Mouse (Mus musculus) limb, embryonic 14.5 days (tissue): ENCODE measurements around the gene Golga4. TPM values are rescaled to one million over a fixed set of nuclear protein-coding genes. Genes with fewer than 3 reads are reported as not detected.

Experiments used
- ATAC-seq: fragments of 200-750 bp; cut with Nextera tagmentation; 2 replicates; pipeline ENCODE4 v1.8.0; 2017; ENCODE audit warnings: low read depth, moderate number of reproducible peaks, moderate TSS enrichment; ENCODE audit not compliant: low FRiP score
- DNase-seq: peaks from one replicate; pipeline ENCODE4 v3.0.0-alpha.2; 2015; ENCODE audit warnings: low spot score
- H3K27ac ChIP-seq: fragments of 300-500 bp; sonication (generic); replicated peaks from 2 replicates; pipeline ENCODE4 v1.5.1; 2014; ENCODE audit warnings: low read depth, mild to moderate bottlenecking, low read length, moderate library complexity, mixed read lengths
- H3K27me3 ChIP-seq: fragments of 300-500 bp; sonication (generic); 2 replicates; pipeline ENCODE4 v1.6.1; 2014; ENCODE audit warnings: low read length, mixed read lengths; ENCODE audit not compliant: control insufficient read depth, insufficient read depth
- H3K36me3 ChIP-seq: fragments of 300-500 bp; sonication (generic); 2 replicates; pipeline ENCODE4 v1.6.1; 2014; ENCODE audit warnings: mild to moderate bottlenecking, low read length, moderate library complexity, mixed read lengths; ENCODE audit not compliant: control insufficient read depth, insufficient read depth
- H3K4me1 ChIP-seq: fragments of 300-500 bp; sonication (generic); 2 replicates; pipeline ENCODE4 v1.6.1; 2014; ENCODE audit warnings: antibody characterized with exemption, low read length, mixed read lengths; ENCODE audit not compliant: control insufficient read depth, insufficient read depth
- H3K4me2 ChIP-seq: fragments of 300-500 bp; sonication (generic); replicated peaks from 2 replicates; pipeline ENCODE4 v1.6.1; 2014; ENCODE audit warnings: low read depth, mild to moderate bottlenecking, low read length, moderate library complexity; ENCODE audit not compliant: severe bottlenecking
- H3K4me3 ChIP-seq: fragments of 300-500 bp; sonication (generic); replicated peaks from 2 replicates; pipeline ENCODE4 v1.5.1; 2014; ENCODE audit warnings: low read length
- H3K9ac ChIP-seq: fragments of 300-500 bp; sonication (generic); 2 replicates; pipeline ENCODE4 v1.6.1; 2014; ENCODE audit warnings: mild to moderate bottlenecking, low read depth, low read length, moderate library complexity; ENCODE audit not compliant: severe bottlenecking
- H3K9me3 ChIP-seq: fragments of 300-500 bp; sonication (generic); 2 replicates; pipeline ENCODE4 v1.6.1; 2016; ENCODE audit warnings: low read length; ENCODE audit not compliant: control insufficient read depth
- POLR2A ChIP-seq: fragments of 200-500 bp; IDR thresholded peaks from 2 replicates; pipeline ENCODE4 v1.8.0; 2012; ENCODE audit warnings: inconsistent platforms, mild to moderate bottlenecking, moderate library complexity, borderline replicate concordance; ENCODE audit not compliant: insufficient read depth, insufficient read length; ENCODE audit errors: extremely low read depth
- WGBS: fragments of 180-500 bp; shearing (Covaris S2); extraction: QIAGEN DNeasy Blood & Tissue Kit; methylation state at CpG from one replicate; pipeline ENCODE4 v1.1.7; 2014; 5-methylcytosine and 5-hydroxymethylcytosine counted together
- polyA plus RNA-seq, 2 experiments: library from polyadenylated mRNA; depleted of rRNA in 1 of 2; stranded (reverse) in 1 of 2; unstranded in 1 of 2; fragments of >200 nt; fragmentation: Nextera tagmentation in 1 of 2; extraction: Ambion mirVana in 1 of 2; gene quantifications; 2 replicates each; pipeline versions ENCODE4 v1.2.1 to v1.2.3; 2012 to 2014

The Golga4 gene
- polyA plus RNA-seq, 2 experiments = 47.2 to 54.5 TPM

DNA sequence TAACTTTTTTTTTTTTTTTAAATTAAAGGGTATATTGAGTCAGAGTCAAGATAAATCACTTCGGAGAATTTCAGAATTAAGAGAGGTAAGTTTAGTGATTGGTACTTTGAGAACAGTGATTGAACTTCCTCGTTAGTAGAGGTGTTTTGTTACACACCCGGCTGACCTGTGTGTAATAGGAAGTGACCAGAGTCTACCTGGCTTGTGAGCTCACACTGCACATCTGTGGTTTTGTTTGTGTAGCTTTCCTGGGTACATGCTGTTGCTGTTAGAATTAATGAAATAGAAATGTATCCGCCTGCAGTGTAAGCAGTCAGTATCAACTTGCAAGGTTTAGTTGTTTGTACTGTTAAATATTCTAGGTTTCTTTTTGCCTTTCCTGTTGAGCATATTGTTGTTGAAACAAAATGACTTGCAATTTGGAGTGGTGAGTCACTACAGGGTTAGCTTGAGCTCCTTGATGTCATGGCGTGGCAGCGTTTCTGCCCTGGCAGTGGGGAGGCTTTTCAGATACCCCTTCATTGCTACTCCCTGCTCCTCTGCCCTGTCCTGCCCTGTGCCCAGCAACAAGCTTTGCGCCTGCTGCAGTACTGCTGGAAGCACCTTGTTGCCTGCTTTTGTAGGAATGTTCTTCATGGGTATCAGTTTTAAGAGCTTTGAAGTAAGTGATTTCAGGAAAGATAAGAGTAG, 26.6 kb downstream of the Golga4 start:
- H3K27me3 ChIP-seq = no peaks in the 10 kb centered on the region
- no peaks in the 10 kb centered on the region for H3K9me3 ChIP-seq
- 86% methylated on average over 7 of the region's 7 CpGs for WGBS
- no peak overlapping the region for H3K27ac ChIP-seq
- H3K4me2 ChIP-seq = no peak overlapping the region
- H3K4me3 ChIP-seq = no peak overlapping the region
- DNase-seq = no peak
- no peak for ATAC-seq
- no peak overlapping the region for H3K9ac ChIP-seq
- no peak for TF ChIP-seq POLR2A
- peaks cover 88% of the 10 kb centered on the region for H3K36me3 ChIP-seq
- H3K4me1 ChIP-seq = no peaks in the 10 kb centered on the region

DNA sequence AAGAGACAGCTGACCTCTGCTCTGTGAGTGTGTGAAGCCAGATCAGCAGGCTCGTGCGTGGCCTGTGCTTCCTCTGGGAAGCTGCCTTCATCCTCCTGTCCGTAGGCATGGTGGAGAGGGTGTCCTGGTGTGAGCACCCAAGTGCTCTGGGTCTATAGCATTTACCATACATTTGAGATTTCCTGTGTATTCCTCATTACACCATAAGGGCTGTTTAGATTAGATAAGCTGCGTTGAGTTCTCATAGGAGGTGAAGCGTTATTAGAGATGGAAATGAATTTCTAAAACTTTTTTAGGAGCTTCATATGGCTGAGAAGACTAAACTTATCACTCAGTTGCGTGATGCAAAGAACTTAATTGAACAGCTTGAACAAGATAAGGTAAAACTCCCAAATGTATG, 30.9 kb downstream of the Golga4 start:
- H3K27ac ChIP-seq = no peak overlapping the region
- H3K9ac ChIP-seq = no peak overlapping the region
- 94% methylated on average over 6 of the region's 6 CpGs for WGBS
- no peaks in the 10 kb centered on the region for H3K9me3 ChIP-seq
- H3K36me3 ChIP-seq = peaks cover 90% of the 10 kb centered on the region
- no peak for ATAC-seq
- no peak overlapping the region for H3K4me3 ChIP-seq
- no peak for TF ChIP-seq POLR2A
- no peaks in the 10 kb centered on the region for H3K27me3 ChIP-seq
- no peak overlapping the region for H3K4me2 ChIP-seq
- DNase-seq = no peak
- H3K4me1 ChIP-seq = no peaks in the 10 kb centered on the region

DNA sequence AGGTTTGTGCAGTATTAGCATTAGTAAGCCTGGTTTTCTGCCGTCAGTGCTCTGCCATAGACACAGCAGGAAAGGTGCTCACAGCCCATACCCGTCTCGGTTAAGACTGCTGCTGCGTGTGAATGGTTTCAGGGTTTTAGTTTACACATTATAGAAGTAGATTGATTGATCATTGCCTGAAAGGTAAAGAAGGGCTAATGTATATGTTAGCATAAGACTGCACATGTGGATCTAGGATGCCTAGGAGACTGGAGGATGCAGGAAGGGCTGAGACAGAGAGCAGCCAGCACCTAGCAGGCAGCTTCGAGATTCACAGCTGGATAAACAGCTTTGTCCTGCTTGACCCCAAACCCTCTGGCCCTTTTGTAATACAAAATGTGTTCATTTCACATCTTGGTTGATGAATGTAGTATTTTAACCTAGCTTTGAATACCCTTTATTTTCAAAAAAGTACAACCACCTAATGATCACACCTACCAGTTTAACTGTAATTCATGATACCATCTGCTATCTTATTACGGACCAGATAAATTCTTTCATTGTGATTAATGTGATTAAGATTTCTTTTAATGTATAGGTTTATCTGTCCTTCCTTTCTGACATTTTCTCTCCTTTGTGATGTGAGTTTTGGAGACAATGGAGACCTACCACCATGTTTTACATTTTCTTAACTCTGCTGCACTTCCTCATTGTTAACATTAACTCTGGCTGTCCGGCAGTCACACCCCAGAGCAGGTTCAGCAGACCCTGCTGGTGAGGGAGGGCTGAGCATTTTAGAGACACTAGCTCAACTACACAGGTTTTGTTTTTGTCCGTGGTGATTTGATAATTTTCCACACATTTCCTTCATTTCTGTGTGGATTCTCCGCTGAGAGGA, 31.6 kb downstream of the Golga4 start:
- H3K4me2 ChIP-seq = no peak overlapping the region
- peaks cover 90% of the 10 kb centered on the region for H3K36me3 ChIP-seq
- no peaks in the 10 kb centered on the region for H3K4me1 ChIP-seq
- H3K9me3 ChIP-seq = no peaks in the 10 kb centered on the region
- H3K27me3 ChIP-seq = no peaks in the 10 kb centered on the region
- no peak overlapping the region for H3K4me3 ChIP-seq
- TF ChIP-seq POLR2A = no peak
- no peak overlapping the region for H3K27ac ChIP-seq
- no peak overlapping the region for H3K9ac ChIP-seq
- no peak for ATAC-seq
- 88% methylated on average over 9 of the region's 9 CpGs for WGBS
- DNase-seq = no peak

DNA sequence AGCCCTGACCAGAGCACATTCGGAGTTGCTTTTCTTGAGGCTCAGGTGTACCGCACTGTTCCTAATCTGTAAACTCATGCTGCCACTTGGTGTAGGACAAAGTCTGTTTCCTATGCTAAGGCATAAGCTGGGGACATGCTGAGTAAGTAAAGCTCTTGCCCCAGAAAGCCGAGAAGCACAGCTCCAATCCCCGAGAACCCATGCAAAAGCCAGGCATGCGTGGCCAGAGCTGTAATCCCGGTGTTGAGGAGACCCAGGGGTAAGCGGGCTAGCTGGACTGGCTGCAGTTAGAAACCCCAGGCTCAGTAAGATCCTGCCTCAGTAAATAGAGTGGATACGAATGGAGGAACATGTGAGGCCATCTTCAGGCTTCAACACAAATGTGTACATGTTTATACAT, 35.8 kb downstream of the Golga4 start:
- WGBS = 92% methylated on average over 8 of the region's 8 CpGs
- ATAC-seq = no peak

DNA sequence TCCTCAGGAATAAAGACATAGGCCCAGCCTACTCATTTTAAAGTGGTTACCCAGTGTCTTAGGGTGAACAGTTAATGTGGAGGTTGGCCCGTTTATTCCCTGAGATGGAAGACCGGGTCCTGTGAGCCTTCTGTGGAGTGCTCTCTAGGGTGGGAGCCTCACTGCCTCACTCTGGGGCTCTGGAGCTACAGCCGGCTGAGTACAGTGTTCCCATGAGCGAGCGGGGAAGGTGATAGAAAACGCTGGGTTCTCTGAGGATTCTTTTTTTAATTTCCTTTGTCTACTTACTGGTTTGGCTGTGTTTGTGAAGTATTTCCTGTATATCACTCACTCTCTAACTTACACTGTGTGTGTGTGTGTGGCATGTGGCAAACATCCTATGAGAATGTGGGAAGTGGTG, 39.1 kb downstream of the Golga4 start:
- no peak overlapping the region for H3K27ac ChIP-seq
- DNase-seq (no peak), ATAC-seq (no peak)
- no peak overlapping the region for H3K9ac ChIP-seq
- TF ChIP-seq POLR2A = no peak
- no peak overlapping the region for H3K4me3 ChIP-seq
- no peaks in the 10 kb centered on the region for H3K4me1 ChIP-seq
- H3K9me3 ChIP-seq = no peaks in the 10 kb centered on the region
- H3K4me2 ChIP-seq = no peak overlapping the region
- peaks cover 66% of the 10 kb centered on the region for H3K36me3 ChIP-seq
- H3K27me3 ChIP-seq = no peaks in the 10 kb centered on the region
- WGBS = 76% methylated on average over 6 of the region's 6 CpGs

More for the DNA sequence above, 35.8 kb downstream of the Golga4 start:
- no peak overlapping the region for H3K27ac ChIP-seq
- DNase-seq = no peak
- no peaks in the 10 kb centered on the region for H3K9me3 ChIP-seq
- H3K36me3 ChIP-seq = peaks cover 70% of the 10 kb centered on the region
- H3K4me3 ChIP-seq = no peak overlapping the region
- H3K9ac ChIP-seq = no peak overlapping the region
- no peaks in the 10 kb centered on the region for H3K4me1 ChIP-seq
- no peak overlapping the region for H3K4me2 ChIP-seq
- H3K27me3 ChIP-seq = no peaks in the 10 kb centered on the region
- TF ChIP-seq POLR2A = no peak
